Mouse (Mus musculus): ENCODE data around the gene Pelo.

DNA sequence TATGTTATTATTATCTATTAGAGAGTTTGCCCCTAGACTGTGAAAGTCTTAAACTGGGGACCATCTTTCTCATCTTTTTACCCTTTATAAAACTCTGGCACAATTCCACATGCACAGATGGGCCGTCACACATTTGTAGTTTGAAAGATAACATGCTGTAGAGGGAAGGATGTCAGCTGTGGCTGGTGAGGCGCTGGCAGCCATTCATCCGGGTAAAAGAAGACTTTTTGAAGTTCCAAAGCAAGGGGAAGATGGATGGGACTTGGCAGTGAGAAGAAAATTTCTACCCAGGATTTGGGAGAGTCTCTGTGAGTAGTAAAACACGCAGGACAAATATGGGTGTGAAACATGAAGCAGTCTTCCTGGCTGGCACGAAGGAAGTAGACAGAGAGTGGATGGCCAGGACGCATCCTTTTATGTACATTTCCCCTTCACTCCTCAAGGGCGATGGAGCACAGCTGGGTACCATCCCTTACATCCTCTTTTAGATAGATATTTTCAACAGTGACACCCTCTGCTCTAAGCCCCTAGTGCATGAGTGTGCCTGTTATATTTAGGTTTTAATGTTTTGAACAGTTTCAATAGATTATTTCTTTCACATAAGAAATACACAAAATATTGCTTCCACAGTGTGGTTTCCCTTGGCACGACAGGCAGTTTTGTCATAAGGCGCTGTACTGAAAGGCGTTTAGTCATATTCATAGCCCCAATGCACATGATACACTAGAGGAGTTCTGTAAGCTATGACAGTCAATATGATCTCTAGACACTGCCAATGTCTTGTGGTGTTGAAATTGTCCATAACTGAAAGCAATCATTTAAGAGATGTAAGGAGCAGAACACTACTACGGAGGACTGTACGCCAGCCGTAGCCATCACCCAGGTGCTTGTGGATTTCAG is 39.1 kb downstream of the Pelo start:
- no peak for TF ChIP-seq CTCF (IDR thresholded peaks at IDR 0.05; ENCODE audit: insufficient read depth, low read depth, low read length)
- TF ChIP-seq POLR2A (IDR thresholded peaks at IDR 0.05; ENCODE audit: insufficient read depth, low read depth, low read length): no peak
